In genomic region chr1:91351249-91351648, GRCm38 (mm10) we compare ENCODE assay signal across 39 mouse cellular contexts. TPM values are rescaled to one million over a fixed set of nuclear protein-coding genes. Genes with fewer than 3 reads are reported as not detected.
A peak's percentile ranks its signal among the peaks of the same experiment; 100 is the strongest.
DNase-seq lines count a peak whose midpoint lies in the region; ATAC-seq and TF ChIP-seq lines count a peak whose summit lies in the region.
"Had no signal": no experiment of that assay in that cellular context is flagged by ENCODE, and none has a peak within 500 bp of the region (broad histone marks: within the 10 kb centered on the region; RNA-seq: fewer than 3 reads in every experiment).

No protein-coding gene starts in this region.

- H3K27me3 ChIP-seq in heart, embryonic 10.5 days (ENCODE audit: insufficient read depth, poor library complexity, severe bottlenecking): peaks cover 11% of the 10 kb centered on the region
- H3K27me3 ChIP-seq in heart, postnatal 0 days (ENCODE audit: control insufficient read depth, insufficient read depth, low read length): peaks cover 2% of the 10 kb centered on the region; the same call in 1 of the 2 replicates

- no peak for TF ChIP-seq CTCF in heart, postnatal 0 days (IDR thresholded peaks at IDR 0.05; ENCODE audit: low read depth)

- TF ChIP-seq EP300 in heart, postnatal 0 days (IDR thresholded peaks at IDR 0.05; ENCODE audit: low read depth): no peak; the same call in 1 of the 2 replicates

- WGBS in heart, embryonic 10.5 days: 52% methylated on average over 3 of the region's 3 CpGs
- WGBS in heart, postnatal 0 days: 40% methylated on average over 3 of the region's 3 CpGs

- peaks cover 30% of the 10 kb centered on the region for H3K36me3 ChIP-seq in heart, embryonic 10.5 days
- H3K36me3 ChIP-seq in heart, postnatal 0 days (replicated peaks; ENCODE audit: control insufficient read depth, insufficient read depth, low read length): 0 out of 2 replicates have a peak, but pooled peaks cover 17% of the 10 kb centered on the region
- H3K36me3 ChIP-seq: embryonic facial prominence, embryonic 10.5 days; embryonic facial prominence, embryonic 15.5 days; forebrain, embryonic 12.5 days; G1E; hindbrain, embryonic 13.5 days; limb, embryonic 10.5 days; limb, embryonic 15.5 days; liver, embryonic 13.5 days; midbrain, embryonic 12.5 days; neural tube, embryonic 15.5 days had no signal

- intact Hi-C loops in heart, postnatal 25 days (cut with DNase I): no loop called here

- no peak for DNase-seq in heart, embryonic 10.5 days (ENCODE audit: low spot score)
- DNase-seq in heart, postnatal 25 days (ENCODE audit: low spot score): no peak
- DNase-seq in 3134 (ENCODE audit: extremely low read depth, insufficient read length, low spot score): peak; percentile 65
- peak; percentile 16 for DNase-seq in Muller cell, postnatal 12 days (ENCODE audit: inconsistent ontology term)
- DNase-seq in heart, postnatal 0 days (ENCODE audit: low spot score): peak; percentile 43
- DNase-seq in urinary bladder, adult 18-20 months (ENCODE audit: low spot score in 2 of 2): no peak
- no peak for DNase-seq in right cerebral cortex, postnatal 10 days (ENCODE audit: low spot score in 2 of 2)
- no peak for DNase-seq in adrenal gland, postnatal 36 days
- DNase-seq: adrenal gland, adult 2 months; B cell, adult 2 months; cerebellum, adult 2 months; cerebellum, postnatal 14 days; forebrain, postnatal 0 days; gastrocnemius, postnatal 36 days; kidney, adult 8-10 months; kidney, postnatal 4 days; layer of hippocampus, postnatal 36 days; liver, embryonic 13.5 days; lung, adult 18-20 months; lung, postnatal 4 days; spleen, adult 18-20 months; thymus, postnatal 14 days had no signal

- peak overlapping the region; percentile 64 for H3K9ac ChIP-seq in heart, postnatal 0 days (replicated peaks; ENCODE audit: low read depth, low read length)
- H3K9ac ChIP-seq: embryonic facial prominence, embryonic 15.5 days; forebrain, embryonic 12.5 days; forebrain, postnatal 0 days; hindbrain, embryonic 13.5 days; limb, embryonic 15.5 days; liver, embryonic 13.5 days; midbrain, embryonic 12.5 days; neural tube, embryonic 15.5 days had no signal

- H3K4me1 ChIP-seq in heart, embryonic 10.5 days: peaks cover 51% of the 10 kb centered on the region
- H3K4me1 ChIP-seq in heart, postnatal 0 days (ENCODE audit: control insufficient read depth, insufficient read depth): peaks cover 14% of the 10 kb centered on the region
- H3K4me1 ChIP-seq: embryonic facial prominence, embryonic 15.5 days; hindbrain, embryonic 13.5 days; limb, embryonic 10.5 days; liver, embryonic 13.5 days; midbrain, embryonic 12.5 days; neural tube, embryonic 15.5 days had no signal

- H3K9me3 ChIP-seq in heart, embryonic 10.5 days: no peaks in the 10 kb centered on the region
- no peaks in the 10 kb centered on the region for H3K9me3 ChIP-seq in heart, postnatal 0 days (replicated peaks; ENCODE audit: control insufficient read depth, low read length)
- H3K9me3 ChIP-seq: embryonic facial prominence, embryonic 10.5 days; embryonic facial prominence, embryonic 15.5 days; forebrain, embryonic 12.5 days; G1E; hindbrain, embryonic 13.5 days; limb, embryonic 10.5 days; limb, embryonic 15.5 days; liver, embryonic 13.5 days; megakaryocyte, embryonic 14.5 days; midbrain, embryonic 12.5 days; neural tube, embryonic 15.5 days had no signal

- ATAC-seq in heart, postnatal 0 days (ENCODE audit: insufficient read depth, low read depth): peak; percentile 55
- ATAC-seq: forebrain, postnatal 0 days; intestine, embryonic 16.5 days; lung, postnatal 0 days had no signal

- peak overlapping the region; percentile 91 for H3K27ac ChIP-seq in heart, embryonic 10.5 days
- H3K27ac ChIP-seq in heart, postnatal 0 days (ENCODE audit: low read depth): peak overlapping the region; percentile 91
- H3K27ac ChIP-seq: embryonic facial prominence, embryonic 10.5 days; embryonic facial prominence, embryonic 15.5 days; forebrain, embryonic 12.5 days; hindbrain, embryonic 13.5 days; kidney, postnatal 0 days; limb, embryonic 10.5 days; limb, embryonic 15.5 days; liver, embryonic 13.5 days; midbrain, embryonic 12.5 days; neural tube, embryonic 15.5 days had no signal

- H3K4me3 ChIP-seq in heart, embryonic 10.5 days: peak overlapping the region; percentile 55
- H3K4me3 ChIP-seq in heart, postnatal 0 days (ENCODE audit: low read depth, low read length): peak overlapping the region; percentile 43
- H3K4me3 ChIP-seq: embryonic facial prominence, embryonic 10.5 days; embryonic facial prominence, embryonic 15.5 days; forebrain, embryonic 12.5 days; hindbrain, embryonic 13.5 days; limb, embryonic 10.5 days; limb, embryonic 15.5 days; liver, embryonic 13.5 days; megakaryocyte, embryonic 14.5 days; midbrain, embryonic 12.5 days; neural tube, embryonic 15.5 days had no signal

- peak overlapping the region; percentile 70 for H3K4me2 ChIP-seq in heart, postnatal 0 days (ENCODE audit: low read depth, low read length)
- H3K4me2 ChIP-seq: embryonic facial prominence, embryonic 15.5 days; forebrain, embryonic 12.5 days; hindbrain, embryonic 13.5 days; limb, embryonic 15.5 days; liver, embryonic 13.5 days; midbrain, embryonic 12.5 days; neural tube, embryonic 15.5 days had no signal

RNA-seq across cellular contexts. Expression of gene Klhl30, which starts 0.4 kb away (rescaled TPM):
- polyA plus RNA-seq in heart, embryonic 10.5 days (2016; fragmentation: Nextera tagmentation; extraction: Ambion mirVana): 33.1 and 51.1 TPM in 2 replicates
- total RNA-seq in heart, postnatal 25 days (2021): 10 to 100 TPM; 46.3 to 52.0 TPM
- 78.6 and 83.2 TPM in 2 replicates for total RNA-seq in heart, postnatal 0 days (2014; rRNA removed; ENCODE audit: low replicate concordance)
- 64.0 and 68.6 TPM in 2 replicates for polyA plus RNA-seq in heart, postnatal 0 days (2015; fragmentation: Nextera tagmentation; extraction: Ambion mirVana)
- under 1 TPM; 0.89 to 0.96 TPM for total RNA-seq in adrenal gland, postnatal 36 days (2021)
- total RNA-seq: layer of hippocampus, adult 8-10 months; layer of hippocampus, postnatal 36 days; left cerebral cortex, postnatal 10 days had no signal
- polyA plus RNA-seq: G1E had no signal

RNA-seq across cellular contexts. Expression of gene Erfe, which starts 15.0 kb away (rescaled TPM):
- polyA plus RNA-seq in heart, embryonic 10.5 days (2016; fragmentation: Nextera tagmentation; extraction: Ambion mirVana): 2.2 TPM in 2 replicates
- total RNA-seq in heart, postnatal 25 days (2021): under 1 TPM in 1 of 2 experiments, not detected in 1; 0.26 TPM
- total RNA-seq in heart, postnatal 0 days (2014; rRNA removed; ENCODE audit: low replicate concordance): 0.19 and 0.46 TPM in 2 replicates
- polyA plus RNA-seq in heart, postnatal 0 days (2015; fragmentation: Nextera tagmentation; extraction: Ambion mirVana): 0.40 and 0.71 TPM in 2 replicates
- total RNA-seq in adrenal gland, postnatal 36 days (2021): 10 to 100 TPM in 1 of 2 experiments, 1 to 10 TPM in 1; 3.8 to 42.2 TPM
- total RNA-seq: layer of hippocampus, adult 8-10 months; layer of hippocampus, postnatal 36 days had no signal
- polyA plus RNA-seq: cerebellum, adult 2 months had no signal

RNA-seq across cellular contexts. Expression of gene Espnl, which starts 29.4 kb away (rescaled TPM):
- 0.07 and 0.16 TPM in 2 replicates for polyA plus RNA-seq in heart, embryonic 10.5 days (2016; fragmentation: Nextera tagmentation; extraction: Ambion mirVana)
- under 1 TPM in 1 of 2 experiments, not detected in 1; 0.05 TPM for total RNA-seq in heart, postnatal 25 days (2021)
- 0.89 TPM in 1 of 2 replicates, not detected in the other for total RNA-seq in heart, postnatal 0 days (2014; rRNA removed; ENCODE audit: low replicate concordance)
- polyA plus RNA-seq in heart, postnatal 0 days (2015; fragmentation: Nextera tagmentation; extraction: Ambion mirVana): 0.04 TPM in 1 of 2 replicates, not detected in the other
- total RNA-seq in adrenal gland, postnatal 36 days (2021): under 1 TPM; 0.07 to 0.10 TPM
- total RNA-seq: heart, postnatal 14 days; monocyte, adult 5-6 weeks had no signal
- polyA plus RNA-seq: limb, embryonic 10.5 days; liver, embryonic 13.5 days; lung, postnatal 0 days had no signal

RNA-seq across cellular contexts. Expression of gene Ilkap, which starts 47.4 kb away (rescaled TPM):
- polyA plus RNA-seq in heart, embryonic 10.5 days (2016; fragmentation: Nextera tagmentation; extraction: Ambion mirVana): 132 and 152 TPM in 2 replicates
- total RNA-seq in heart, postnatal 25 days (2021): 10 to 100 TPM; 41.3 to 48.1 TPM
- 58.1 and 70.5 TPM in 2 replicates for total RNA-seq in heart, postnatal 0 days (2014; rRNA removed; ENCODE audit: low replicate concordance)
- polyA plus RNA-seq in heart, postnatal 0 days (2015; fragmentation: Nextera tagmentation; extraction: Ambion mirVana): 71.4 and 75.1 TPM in 2 replicates
- 100 to 1,000 TPM in 1 of 2 experiments, 10 to 100 TPM in 1; 97.0 to 132 TPM for total RNA-seq in adrenal gland, postnatal 36 days (2021)

RNA-seq across cellular contexts. Expression of gene Scly, which starts 53.1 kb away (rescaled TPM):
- polyA plus RNA-seq in heart, embryonic 10.5 days (2016; fragmentation: Nextera tagmentation; extraction: Ambion mirVana): 21.2 and 21.9 TPM in 2 replicates
- total RNA-seq in heart, postnatal 25 days (2021): 10 to 100 TPM; 17.7 to 18.8 TPM
- 14.0 and 18.5 TPM in 2 replicates for total RNA-seq in heart, postnatal 0 days (2014; rRNA removed; ENCODE audit: low replicate concordance)
- 9.6 and 10.0 TPM in 2 replicates for polyA plus RNA-seq in heart, postnatal 0 days (2015; fragmentation: Nextera tagmentation; extraction: Ambion mirVana)
- total RNA-seq in adrenal gland, postnatal 36 days (2021): 10 to 100 TPM; 21.2 to 23.6 TPM

Comparison
In these comparisons a context has a peak if more than half of its experiments do, and no peak if none do; other contexts are left out.
1. DNase-seq: peak in 3134 (single experiment), Muller cell, postnatal 12 days (single experiment) and heart, postnatal 0 days (single experiment); none in heart, embryonic 10.5 days (single experiment), heart, postnatal 25 days (single experiment), urinary bladder, adult 18-20 months (0 of 2), right cerebral cortex, postnatal 10 days (0 of 2) and adrenal gland, postnatal 36 days (0 of 2).
2. RNA of gene Klhl30, which starts 0.4 kb away (total RNA-seq): 78.6 to 83.2 TPM in heart, postnatal 0 days and 46.3 to 52.0 TPM in heart, postnatal 25 days; 0.89 to 0.96 TPM in adrenal gland, postnatal 36 days; every median in the first group is over 10 times any median in the second.